Mouse (Mus musculus) adrenal gland, postnatal 4 days (tissue): Measurements from ENCODE around the gene Mcm6. TPM values are rescaled to one million over a fixed set of nuclear protein-coding genes. Genes with fewer than 3 reads are reported as not detected.

Experiments
- total RNA-seq, 2 experiments: library from RNA; stranded (reverse); gene quantifications; 2 replicates each; pipeline ENCODE4 v1.2.3; 2021

The Mcm6 gene
- total RNA-seq, 2 experiments from 2014 or later = 97.9 to 111 TPM

Other genes with a start within 250 kb of the Mcm6 start
- 10 to 100 TPM; 65.2 to 67.4 TPM for gene Ubxn4, start 115.7 kb downstream of the Mcm6 start, total RNA-seq
- gene Lct, start 31.3 kb downstream of the Mcm6 start, total RNA-seq = under 1 TPM; 0.40 to 0.48 TPM
- 10 to 100 TPM; 89.4 to 96.5 TPM for gene Dars, start 57.7 kb upstream of the Mcm6 start, total RNA-seq
- gene Cxcr4, start 232.6 kb upstream of the Mcm6 start, total RNA-seq = 10 to 100 TPM; 35.9 to 37.7 TPM